Comparison of ENCODE assay signal across 35 mouse cellular contexts in the genomic region with DNA sequence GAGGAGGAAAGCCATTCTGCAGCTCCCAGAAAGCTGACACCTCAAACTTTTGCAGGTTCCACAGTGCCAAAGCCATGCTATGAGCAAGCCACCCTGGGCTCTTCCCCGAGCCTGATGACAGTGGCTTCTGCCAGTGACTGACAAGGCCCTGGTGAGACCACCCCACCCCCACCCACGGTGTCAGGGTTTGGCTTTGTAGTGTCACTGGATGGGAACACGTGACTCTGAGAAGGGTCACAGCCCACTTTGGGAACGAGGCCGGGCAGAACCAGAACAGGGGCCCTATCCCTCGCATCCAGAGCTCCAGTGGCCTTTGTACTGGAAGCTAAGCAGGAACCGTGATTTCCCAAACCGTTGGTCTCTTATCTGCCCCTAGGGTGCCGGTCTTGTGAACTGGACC. TPM values are rescaled to one million over a fixed set of nuclear protein-coding genes. Genes with fewer than 3 reads are reported as not detected.
DNase-seq lines count a peak whose midpoint lies in the region; ATAC-seq and TF ChIP-seq lines count a peak whose summit lies in the region.
"Had no signal": no experiment of that assay in that cellular context is flagged by ENCODE, and none has a peak within 500 bp of the region (broad histone marks: within the 10 kb centered on the region; RNA-seq: fewer than 3 reads in every experiment).

No protein-coding gene starts in this region.

- TF ChIP-seq EP300 in lung, postnatal 0 days (IDR thresholded peaks at IDR 0.05), result no peak

- H3K36me3 ChIP-seq in heart, embryonic 13.5 days, result no peaks in the 10 kb centered on the region; the same call in 1 of the 2 replicates
- no peaks in the 10 kb centered on the region for H3K36me3 ChIP-seq in lung, postnatal 0 days (ENCODE audit: insufficient read depth, low read length)
- H3K36me3 ChIP-seq: embryonic facial prominence, embryonic 10.5 days; embryonic facial prominence, embryonic 15.5 days; heart, embryonic 12.5 days; hindbrain, embryonic 10.5 days; kidney, embryonic 15.5 days; liver, embryonic 12.5 days; midbrain, embryonic 12.5 days had no signal

- no peak overlapping the region for H3K27ac ChIP-seq in heart, embryonic 13.5 days (replicated peaks)
- H3K27ac ChIP-seq in lung, postnatal 0 days (ENCODE audit: low read length), result no peak overlapping the region
- H3K27ac ChIP-seq: embryonic facial prominence, embryonic 10.5 days; embryonic facial prominence, embryonic 15.5 days; forebrain, embryonic 13.5 days; gastrocnemius, adult 2 months; heart, adult 2 months; hindbrain, embryonic 10.5 days; hindbrain, postnatal 0 days; kidney, embryonic 15.5 days; layer of hippocampus, adult 2 months; liver, embryonic 12.5 days; midbrain, embryonic 12.5 days; stomach, postnatal 0 days had no signal

- DNase-seq in heart, postnatal 10 days, result no peak
- DNase-seq in lung, postnatal 0 days (ENCODE audit: low spot score), result no peak
- DNase-seq in lung, adult 2 months, result no peak
- peak; percentile 62 for DNase-seq in ZHBTc4 (ENCODE audit: low read depth, low spot score)
- peak; percentile 78 for DNase-seq in retina, postnatal 1 day
- DNase-seq in frontal cortex, adult 2 months (ENCODE audit: extremely low spot score in 1 of 2, low spot score in 1 of 2), result no peak
- DNase-seq: adrenal gland, adult 8-10 months; cerebellum, adult 8-10 months; cerebellum, postnatal 25 days; gastrocnemius, adult 2 months; heart, adult 2 months; heart, postnatal 14 days; kidney, adult 11 months; kidney, postnatal 36 days; left cerebral cortex, postnatal 4 days; liver, postnatal 0 days; right cerebral cortex, postnatal 4 days; thymus, adult 2 months; thymus, postnatal 36 days had no signal

- 43% methylated on average over 9 of the region's 9 CpGs for WGBS in heart, embryonic 13.5 days
- WGBS in lung, postnatal 0 days, result 48% methylated on average over 9 of the region's 9 CpGs
- WGBS in lung, adult 2 months, result 52% methylated on average over 9 of the region's 9 CpGs

- intact Hi-C loops in heart, postnatal 10 days (cut with DNase I), result no loop called here

- ATAC-seq in heart, embryonic 13.5 days (ENCODE audit: extremely low read depth, insufficient number of reproducible peaks, low FRiP score, low TSS enrichment), result no peak
- ATAC-seq in lung, postnatal 0 days, result peak; percentile 28; the same call in 1 of the 2 replicates
- ATAC-seq: activated CD4-positive, CD25-positive, alpha-beta regulatory T cell, adult 4 months; forebrain, embryonic 13.5 days; hindbrain, postnatal 0 days; liver, embryonic 12.5 days; liver, postnatal 0 days had no signal

- H3K4me3 ChIP-seq in heart, embryonic 13.5 days, result no peak overlapping the region
- H3K4me3 ChIP-seq in lung, postnatal 0 days (ENCODE audit: low read depth, low read length), result no peak overlapping the region
- H3K4me3 ChIP-seq in lung, adult 2 months (replicated peaks; ENCODE audit: extremely low read depth, low read depth, low read length), result no peak overlapping the region
- H3K4me3 ChIP-seq: embryonic facial prominence, embryonic 10.5 days; embryonic facial prominence, embryonic 15.5 days; forebrain, embryonic 13.5 days; gastrocnemius, adult 2 months; heart, adult 2 months; heart, embryonic 12.5 days; hindbrain, embryonic 10.5 days; kidney, embryonic 15.5 days; layer of hippocampus, adult 2 months; liver, embryonic 12.5 days; megakaryocyte, embryonic 14.5 days; midbrain, embryonic 12.5 days had no signal

- no peak for TF ChIP-seq POLR2A in lung, adult 2 months (IDR thresholded peaks at IDR 0.05; ENCODE audit: borderline replicate concordance, extremely low read depth, low read depth, low read length)

- no peaks in the 10 kb centered on the region for H3K27me3 ChIP-seq in heart, embryonic 13.5 days (replicated peaks)
- no peaks in the 10 kb centered on the region for H3K27me3 ChIP-seq in lung, postnatal 0 days (replicated peaks; ENCODE audit: insufficient read depth, low read length)
- H3K27me3 ChIP-seq: embryonic facial prominence, embryonic 15.5 days; forebrain, embryonic 13.5 days; heart, embryonic 12.5 days had no signal

- peaks cover 96% of the 10 kb centered on the region for H3K4me1 ChIP-seq in heart, embryonic 13.5 days
- peaks cover 17% of the 10 kb centered on the region; the same call in 1 of the 2 replicates for H3K4me1 ChIP-seq in lung, postnatal 0 days (ENCODE audit: insufficient read depth, low read depth, low read length)
- H3K4me1 ChIP-seq in lung, adult 2 months (ENCODE audit: control insufficient read depth, insufficient read depth, low read length), result peaks cover 7% of the 10 kb centered on the region; the same call in 1 of the 2 replicates
- H3K4me1 ChIP-seq: liver, embryonic 12.5 days had no signal

- no peak overlapping the region for H3K4me2 ChIP-seq in heart, embryonic 13.5 days
- H3K4me2 ChIP-seq in lung, postnatal 0 days (replicated peaks; ENCODE audit: low read depth, low read length), result no peak overlapping the region
- H3K4me2 ChIP-seq: embryonic facial prominence, embryonic 15.5 days; forebrain, embryonic 13.5 days; heart, embryonic 12.5 days; kidney, embryonic 15.5 days; liver, embryonic 12.5 days; midbrain, embryonic 12.5 days had no signal

- TF ChIP-seq CTCF in lung, postnatal 0 days (IDR thresholded peaks at IDR 0.05), result no peak
- no peak for TF ChIP-seq CTCF in lung, adult 2 months (IDR thresholded peaks at IDR 0.05; ENCODE audit: insufficient read depth, low read length)

- no peaks in the 10 kb centered on the region for H3K9me3 ChIP-seq in heart, embryonic 13.5 days
- H3K9me3 ChIP-seq in lung, postnatal 0 days (ENCODE audit: low read length), result no peaks in the 10 kb centered on the region
- H3K9me3 ChIP-seq: embryonic facial prominence, embryonic 10.5 days; embryonic facial prominence, embryonic 15.5 days; forebrain, embryonic 13.5 days; heart, embryonic 12.5 days; hindbrain, embryonic 10.5 days; kidney, embryonic 15.5 days; liver, embryonic 12.5 days; megakaryocyte, embryonic 14.5 days; midbrain, embryonic 12.5 days had no signal

- 0 out of 2 replicates have a peak overlapping the region, but pooled peaks have one; percentile 47 for H3K9ac ChIP-seq in heart, embryonic 13.5 days
- no peak overlapping the region for H3K9ac ChIP-seq in lung, postnatal 0 days (replicated peaks; ENCODE audit: low read depth)
- H3K9ac ChIP-seq: embryonic facial prominence, embryonic 15.5 days; forebrain, embryonic 13.5 days; heart, embryonic 12.5 days; kidney, embryonic 15.5 days; liver, embryonic 12.5 days; liver, postnatal 0 days; midbrain, embryonic 12.5 days had no signal

RNA-seq across cellular contexts. Expression of gene Pmepa1, which starts 6.1 kb away (rescaled TPM):
- polyA plus RNA-seq in heart, embryonic 13.5 days (2015; fragmentation: Nextera tagmentation; extraction: Ambion mirVana), result 3.4 TPM in 2 replicates
- 10 to 100 TPM; 55.1 to 57.2 TPM for total RNA-seq in heart, postnatal 10 days (2021)
- 9.8 and 11.1 TPM in 2 replicates for polyA plus RNA-seq in lung, postnatal 0 days (2015; fragmentation: Nextera tagmentation; extraction: Ambion mirVana)
- 96.2 and 97.7 TPM in 2 replicates for polyA plus RNA-seq in lung, adult 2 months (2012; rRNA removed)
- 40.4 and 57.2 TPM in 2 replicates for polyA plus RNA-seq in frontal cortex, adult 2 months (2012; rRNA removed)
- total RNA-seq: neutrophil, adult 5-6 weeks had no signal

RNA-seq across cellular contexts. Expression of gene Zbp1, which starts 51.5 kb away (rescaled TPM):
- 0.33 and 0.57 TPM in 2 replicates for polyA plus RNA-seq in heart, embryonic 13.5 days (2015; fragmentation: Nextera tagmentation; extraction: Ambion mirVana)
- total RNA-seq in heart, postnatal 10 days (2021), result under 1 TPM; 0.25 to 0.41 TPM
- 1.1 and 2.5 TPM in 2 replicates for polyA plus RNA-seq in lung, postnatal 0 days (2015; fragmentation: Nextera tagmentation; extraction: Ambion mirVana)
- polyA plus RNA-seq in lung, adult 2 months (2012; rRNA removed), result 4.8 and 5.7 TPM in 2 replicates
- polyA plus RNA-seq in frontal cortex, adult 2 months (2012; rRNA removed), result 0.40 and 1.1 TPM in 2 replicates
- total RNA-seq: gastrocnemius, adult 2 months; hindbrain, postnatal 0 days; layer of hippocampus, postnatal 14 days had no signal
- polyA plus RNA-seq: embryonic facial prominence, embryonic 10.5 days; forebrain, embryonic 13.5 days; heart, embryonic 12.5 days had no signal

Comparison
In these comparisons a context has a peak if more than half of its experiments do, and no peak if none do; other contexts are left out.
1. DNase-seq: peak in ZHBTc4 (single experiment) and retina, postnatal 1 day (single experiment); none in heart, postnatal 10 days (0 of 2), lung, postnatal 0 days (single experiment), lung, adult 2 months (single experiment) and frontal cortex, adult 2 months (0 of 2).